Mouse (Mus musculus): ENCODE measurements at regions not wholly inside any gene's neighbourhood (a gene's known extent, or its start where the extent isn't known, plus 50 kb on each side); places are given as distances from the start of the nearest gene placed in this dataset.

GRCm38 (mm10) chr2:74454431-74454830, 124.8 kb downstream of the Lnpk start:
- in situ Hi-C loops (cut with MboI; ENCODE audit: low pct_ligation_motif_present, low pct_unique_long_range_greater_than_20kb, low sequenced_read_pairs) (no loop called here), dilution Hi-C loops (cut with MboI; ENCODE audit: extremely low pct_ligation_motif_present, extremely low pct_unique_long_range_greater_than_20kb, low sequenced_read_pairs) (no loop called here)
- Histone ChIP-seq H3K4me3 (replicated peaks in 1 of 3; ENCODE audit: low read depth in 2 of 3, low read length in 2 of 3, poor library complexity in 1 of 3) (no peak overlapping the region), H3K36me3 (replicated peaks in 1 of 2; ENCODE audit: control insufficient read depth in 1 of 2, insufficient read depth in 1 of 2, low read length in 1 of 2) (no peaks in the 10 kb centered on the region), H3K27ac (ENCODE audit: insufficient read depth, low read depth) (no peak overlapping the region), H3K4me1 (ENCODE audit: control insufficient read depth in 1 of 2, insufficient read depth in 2 of 2) (no peaks in the 10 kb centered on the region), H3K79me2 (replicated peaks; ENCODE audit: control insufficient read depth, extremely low read depth, insufficient read depth, poor library complexity, severe bottlenecking) (no peaks in the 10 kb centered on the region), H3K9me3 (replicated peaks; ENCODE audit: low read length) (no peaks in the 10 kb centered on the region), H3K27me3 (replicated peaks) (no peaks in the 10 kb centered on the region), H3K9ac (ENCODE audit: insufficient read depth, low read depth) (no peak overlapping the region), H3K4me2 (ENCODE audit: insufficient read depth, low read depth, poor library complexity, severe bottlenecking) (no peak overlapping the region)
- no peak for DNase-seq (ENCODE audit: extremely low read depth)
- TF ChIP-seq GABPA (IDR thresholded peaks at IDR 0.05; ENCODE audit: insufficient replicate concordance, low read depth, low read length): no peak

- Histone ChIP-seq H3K4me3 (replicated peaks in 1 of 3; ENCODE audit: low read depth in 2 of 3, low read length in 2 of 3, poor library complexity in 1 of 3) (no peak overlapping the region), H3K79me2 (replicated peaks; ENCODE audit: control insufficient read depth, extremely low read depth, insufficient read depth, poor library complexity, severe bottlenecking) (no peaks in the 10 kb centered on the region), H3K4me2 (ENCODE audit: insufficient read depth, low read depth, poor library complexity, severe bottlenecking) (no peak overlapping the region), H3K9ac (ENCODE audit: insufficient read depth, low read depth) (no peak overlapping the region), H3K9me3 (replicated peaks; ENCODE audit: low read length) (no peaks in the 10 kb centered on the region), H3K27me3 (replicated peaks) (no peaks in the 10 kb centered on the region), H3K36me3 (replicated peaks in 1 of 2; ENCODE audit: control insufficient read depth in 1 of 2, insufficient read depth in 1 of 2, low read length in 1 of 2) (no peaks in the 10 kb centered on the region), H3K27ac (ENCODE audit: insufficient read depth, low read depth) (no peak overlapping the region), H3K4me1 (ENCODE audit: control insufficient read depth in 1 of 2, insufficient read depth in 2 of 2) (no peaks in the 10 kb centered on the region)
- no peak for DNase-seq (ENCODE audit: extremely low read depth)
- TF ChIP-seq ETS1 (conservative IDR thresholded peaks at IDR 0.05; ENCODE audit: low read depth, low read length) (no peak), SMC3 (IDR thresholded peaks at IDR 0.05; ENCODE audit: low read depth, low read length) (no peak), ZMIZ1 (IDR thresholded peaks at IDR 0.05; ENCODE audit: low read depth, low read length) (no peak), CHD1 (IDR thresholded peaks at IDR 0.05; ENCODE audit: low read depth, low read length) (no peak), KAT2A (IDR thresholded peaks at IDR 0.05; ENCODE audit: insufficient replicate concordance, low read length) (no peak), JUN (IDR thresholded peaks at IDR 0.05; ENCODE audit: insufficient read depth, low read depth, low read length) (no peak), RCOR1 (conservative IDR thresholded peaks at IDR 0.05; ENCODE audit: low read depth, low read length) (no peak), CHD2 (IDR thresholded peaks at IDR 0.05; ENCODE audit: low read length) (no peak), TCF12 (IDR thresholded peaks at IDR 0.05; ENCODE audit: low read depth, low read length) (no peak), USF2 (conservative IDR thresholded peaks at IDR 0.05; ENCODE audit: low read depth, low read length) (no peak), SIN3A (IDR thresholded peaks at IDR 0.05; ENCODE audit: low read length) (no peak)
- dilution Hi-C loops (cut with MboI; ENCODE audit: extremely low pct_ligation_motif_present, extremely low pct_unique_long_range_greater_than_20kb, low sequenced_read_pairs): no loop called here
- in situ Hi-C loops (cut with MboI; ENCODE audit: low pct_ligation_motif_present, low pct_unique_long_range_greater_than_20kb, low sequenced_read_pairs): no loop called here
Observed at GRCm38 (mm10) chr2:74452679-74453078, 126.6 kb downstream of the Lnpk start.

- no peaks in the 10 kb centered on the region for H3K9me3 ChIP-seq (replicated peaks; ENCODE audit: low read length)
- no peak overlapping the region for H3K9ac ChIP-seq (ENCODE audit: insufficient read depth, low read depth)
- no peaks in the 10 kb centered on the region for H3K79me2 ChIP-seq (replicated peaks; ENCODE audit: control insufficient read depth, extremely low read depth, insufficient read depth, poor library complexity, severe bottlenecking)
- no peak overlapping the region for H3K4me3 ChIP-seq (replicated peaks in 1 of 3; ENCODE audit: low read depth in 2 of 3, low read length in 2 of 3, poor library complexity in 1 of 3)
- TF ChIP-seq TBP (conservative IDR thresholded peaks at IDR 0.05; ENCODE audit: low read depth, low read length) (no peak), CHD2 (IDR thresholded peaks at IDR 0.05; ENCODE audit: low read length) (no peak), SMC3 (IDR thresholded peaks at IDR 0.05; ENCODE audit: low read depth, low read length) (no peak), E2F4 (IDR thresholded peaks at IDR 0.05; ENCODE audit: insufficient replicate concordance, low read depth, low read length) (no peak)
- in situ Hi-C loops (cut with MboI; ENCODE audit: low pct_ligation_motif_present, low pct_unique_long_range_greater_than_20kb, low sequenced_read_pairs): no loop called here
- no peaks in the 10 kb centered on the region for H3K4me1 ChIP-seq (ENCODE audit: control insufficient read depth in 1 of 2, insufficient read depth in 2 of 2)
- no peaks in the 10 kb centered on the region for H3K36me3 ChIP-seq (replicated peaks in 1 of 2; ENCODE audit: control insufficient read depth in 1 of 2, insufficient read depth in 1 of 2, low read length in 1 of 2)
- H3K4me2 ChIP-seq (ENCODE audit: insufficient read depth, low read depth, poor library complexity, severe bottlenecking): no peak overlapping the region
- no peak overlapping the region for H3K27ac ChIP-seq (ENCODE audit: insufficient read depth, low read depth)
- DNase-seq (ENCODE audit: extremely low read depth): no peak
- H3K27me3 ChIP-seq (replicated peaks): no peaks in the 10 kb centered on the region
- dilution Hi-C loops (cut with MboI; ENCODE audit: extremely low pct_ligation_motif_present, extremely low pct_unique_long_range_greater_than_20kb, low sequenced_read_pairs): no loop called here
Observed at GRCm38 (mm10) chr2:74451578-74451977, 127.7 kb downstream of the Lnpk start.
